Mouse (Mus musculus) monocyte, adult 2 months (primary cell): ENCODE measurements around the gene Tcp11l1.

Experiments used
- DNase-seq, 2 experiments: peaks; one replicate each; pipeline ENCODE4 v3.0.0; 2022; ENCODE audit warnings: low spot score in 2 of 2, low read depth in 1 of 2

The Tcp11l1 gene

DNA sequence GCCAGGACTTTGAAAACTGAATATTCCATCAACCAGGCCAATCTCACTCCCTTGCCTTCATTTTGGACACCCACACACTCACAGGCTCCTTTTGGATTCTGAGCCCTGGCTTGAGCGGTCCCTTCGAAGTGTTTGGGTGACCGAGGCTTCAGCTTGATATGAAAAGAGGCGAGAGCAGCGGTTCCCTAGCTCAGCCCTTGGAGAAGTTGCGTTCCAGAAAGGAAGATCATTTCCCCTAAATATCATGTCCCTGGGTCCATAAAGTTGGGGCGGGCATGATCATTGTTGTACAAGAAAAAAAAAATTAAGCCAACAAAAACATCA is 479 bp upstream of the Tcp11l1 start:
- no peak for DNase-seq

DNA sequence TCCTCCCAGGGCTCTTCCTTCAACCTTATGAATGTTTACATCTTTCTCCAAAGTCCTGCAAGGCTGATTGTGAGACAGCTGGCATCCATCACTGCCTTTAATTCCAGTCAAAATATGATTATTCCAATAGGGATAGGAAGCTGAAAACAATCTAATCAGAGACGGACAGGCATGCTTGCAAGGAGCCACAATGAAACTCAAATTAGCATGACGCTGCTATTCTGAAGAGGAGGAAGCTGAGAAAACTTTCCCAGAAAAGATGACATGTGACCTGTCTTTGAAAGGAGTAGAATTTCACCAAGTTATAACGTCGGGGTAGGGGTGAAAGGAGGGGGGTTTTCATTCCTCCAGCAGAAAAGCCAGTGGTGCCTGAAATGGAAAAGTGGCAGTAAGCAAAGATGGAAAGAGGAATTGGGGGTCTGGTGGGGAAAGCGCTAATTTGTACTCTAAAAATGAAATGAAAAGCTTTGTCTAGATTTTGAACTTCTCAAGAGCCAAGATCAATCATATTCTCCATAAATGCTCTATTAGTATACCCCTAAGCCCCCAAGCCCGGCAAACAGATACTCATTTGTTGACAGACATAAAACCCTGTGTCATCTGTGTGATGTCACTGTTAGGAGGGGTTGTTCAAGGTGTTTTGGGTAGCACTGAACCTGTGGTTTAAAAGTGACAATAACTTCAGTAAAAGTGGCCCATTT is 1.1 kb downstream of the Tcp11l1 start:
- DNase-seq = no peak

DNA sequence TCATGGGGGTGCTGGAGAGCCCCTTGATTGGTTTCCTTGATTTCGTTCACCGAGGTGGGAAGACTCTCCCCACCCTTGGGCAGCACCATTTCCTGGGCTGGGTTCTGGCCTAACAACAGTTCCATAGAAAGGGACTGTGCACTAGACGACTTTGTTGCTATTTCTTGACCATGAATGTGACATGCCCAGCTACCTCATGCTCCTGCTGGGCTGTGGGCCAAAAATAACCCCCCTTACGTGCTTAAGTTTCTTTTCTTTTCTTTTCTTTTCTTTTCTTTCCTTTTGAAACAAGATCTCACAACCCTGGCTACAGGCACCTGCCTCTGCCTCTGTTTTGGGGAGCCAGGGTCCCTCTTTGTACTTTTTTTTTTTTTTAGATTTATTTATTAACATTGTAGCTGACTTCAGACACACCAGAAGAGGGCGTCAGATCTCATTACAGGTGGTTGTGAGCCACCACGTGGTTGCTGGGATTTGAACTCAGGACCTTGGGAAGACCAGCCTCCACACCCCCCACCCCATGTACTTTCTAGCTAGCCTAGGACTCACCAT is 2.1 kb downstream of the Tcp11l1 start:
- DNase-seq = no peak

DNA sequence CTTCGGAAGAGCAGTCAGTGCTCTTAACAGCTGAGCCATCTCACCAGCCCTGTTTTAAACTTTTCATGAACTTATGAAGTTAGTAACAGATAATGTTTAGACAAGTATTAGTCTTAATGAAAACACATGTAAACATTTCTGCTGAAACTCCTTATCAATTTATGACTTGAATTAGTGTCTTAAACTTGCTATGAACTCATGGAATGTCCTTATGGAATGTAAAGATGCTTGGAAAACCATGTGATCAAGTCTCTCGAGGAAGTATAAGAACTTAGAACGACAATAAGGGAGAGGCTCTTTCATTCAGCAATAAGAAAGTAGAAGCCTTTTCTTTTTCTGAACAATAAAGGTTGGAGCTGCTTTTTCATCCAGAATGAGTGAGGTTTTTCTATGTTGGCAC is 7.6 kb downstream of the Tcp11l1 start:
- DNase-seq = no peak

DNA sequence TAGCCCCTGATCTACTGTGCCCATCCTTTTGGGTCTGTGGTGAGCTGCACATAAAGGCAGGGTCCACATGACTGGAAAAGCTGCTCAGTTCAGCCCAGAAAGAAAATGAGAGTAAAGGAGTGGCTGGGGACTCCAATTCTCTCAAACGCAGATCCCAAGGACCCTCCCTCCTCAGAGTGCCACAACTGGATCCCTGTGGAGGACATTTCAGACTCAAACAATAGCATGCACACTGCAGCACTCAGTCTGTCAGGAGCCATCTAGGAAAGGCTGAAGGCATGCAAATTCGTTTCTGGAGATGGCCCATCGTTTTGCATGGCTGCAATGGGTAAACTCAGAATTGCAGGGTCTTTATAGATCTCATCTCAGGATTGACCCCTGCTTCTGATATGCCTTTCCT is 8.8 kb downstream of the Tcp11l1 start:
- no peak for DNase-seq

DNA sequence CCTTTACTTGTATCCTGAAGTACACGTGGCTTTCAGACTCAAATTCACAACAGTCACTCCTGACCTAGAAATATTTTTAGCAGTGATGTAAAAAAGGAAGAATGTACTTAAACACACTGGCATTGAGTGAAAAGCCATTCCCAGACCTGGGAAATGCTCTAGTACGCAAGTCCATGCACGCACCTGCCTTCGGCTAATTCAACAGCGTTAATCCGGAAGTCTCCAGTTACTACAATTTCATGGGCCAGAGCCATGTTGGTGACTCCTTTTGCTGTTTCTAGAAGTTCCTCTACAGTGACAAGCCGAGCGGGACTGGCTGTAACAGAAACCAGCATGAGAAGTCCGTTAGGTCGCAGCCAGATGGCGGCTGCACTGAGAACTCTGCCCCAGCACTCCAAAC is 12.3 kb downstream of the Tcp11l1 start:
- no peak for DNase-seq

DNA sequence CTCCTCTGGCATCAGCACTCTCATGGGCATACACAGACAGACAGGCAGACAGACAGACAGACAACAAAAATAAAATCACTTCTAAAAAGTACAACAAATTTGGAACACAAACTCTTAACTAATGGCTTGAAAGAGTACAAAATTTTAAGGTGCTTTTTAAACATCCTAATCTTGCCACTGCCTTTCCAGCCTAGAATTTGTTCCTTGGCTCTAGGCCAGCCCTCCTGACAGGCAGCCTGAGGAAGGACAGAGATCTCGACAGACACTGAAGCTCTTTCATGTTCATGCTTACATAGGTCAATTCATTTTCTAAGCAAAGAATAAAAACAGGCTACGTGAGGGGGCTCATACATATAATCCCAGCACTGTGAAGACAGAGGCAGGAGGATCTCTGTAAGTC is 19.4 kb downstream of the Tcp11l1 start:
- DNase-seq = no peak

DNA sequence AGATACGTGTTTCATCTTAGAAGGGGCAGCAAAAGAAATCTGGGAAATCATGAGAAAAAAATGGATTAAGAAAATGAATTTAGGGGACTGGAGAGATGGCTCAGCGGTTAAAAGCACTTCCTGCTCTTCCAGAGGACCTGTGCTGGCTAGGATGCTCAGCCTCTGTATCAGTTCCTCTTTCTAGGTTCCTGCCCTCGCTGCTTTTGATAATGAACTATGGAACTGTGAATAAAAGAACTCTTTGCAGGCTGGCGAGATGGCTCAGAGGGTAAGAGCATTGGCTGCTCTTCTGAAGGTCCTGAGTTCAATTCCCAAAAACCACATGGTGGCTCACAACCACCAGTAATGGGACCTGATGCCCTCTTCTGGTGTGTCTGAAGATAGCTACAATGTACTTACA is 21.2 kb downstream of the Tcp11l1 start:
- peak in 1 of 2 experiments; percentile 8 for DNase-seq

DNA sequence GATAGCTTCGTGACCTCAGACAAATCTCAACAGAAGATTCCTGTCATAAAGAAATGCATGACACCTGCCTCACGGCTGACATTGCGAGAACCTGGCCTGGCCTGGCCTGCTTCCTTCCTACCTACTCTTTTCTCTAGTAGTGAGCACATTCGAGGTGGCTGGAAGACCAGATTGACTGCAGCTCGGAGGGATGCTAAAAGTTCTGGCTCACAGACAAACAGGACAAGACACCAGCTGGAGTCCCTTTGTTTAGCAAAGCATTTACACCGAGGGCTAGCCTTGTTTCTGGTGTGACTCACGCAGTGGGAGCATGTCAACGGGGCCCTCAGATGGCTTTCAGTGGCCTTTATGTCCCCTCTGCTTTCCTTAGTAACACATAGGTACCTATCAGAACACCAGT is 23.2 kb downstream of the Tcp11l1 start:
- no peak for DNase-seq

DNA sequence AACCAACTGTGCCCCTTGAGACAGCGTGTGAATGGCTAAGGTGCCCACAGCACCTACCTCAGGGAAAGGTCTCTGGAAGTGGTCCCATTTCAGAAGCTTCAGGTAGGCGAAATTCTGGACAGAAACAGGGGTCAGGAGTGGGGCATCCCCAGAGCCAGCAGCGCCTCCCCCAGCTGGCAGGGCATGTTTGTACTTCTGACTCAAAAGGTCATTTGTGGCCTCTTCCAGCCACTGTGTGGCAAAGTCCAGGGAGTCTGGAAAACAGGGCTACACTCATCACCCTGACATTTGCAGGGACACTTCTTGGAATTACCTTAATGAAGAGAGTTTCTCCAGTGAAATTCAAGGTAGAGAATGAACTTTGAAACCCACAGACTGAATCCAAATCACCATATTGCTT is 23.6 kb downstream of the Tcp11l1 start:
- DNase-seq = no peak

DNA sequence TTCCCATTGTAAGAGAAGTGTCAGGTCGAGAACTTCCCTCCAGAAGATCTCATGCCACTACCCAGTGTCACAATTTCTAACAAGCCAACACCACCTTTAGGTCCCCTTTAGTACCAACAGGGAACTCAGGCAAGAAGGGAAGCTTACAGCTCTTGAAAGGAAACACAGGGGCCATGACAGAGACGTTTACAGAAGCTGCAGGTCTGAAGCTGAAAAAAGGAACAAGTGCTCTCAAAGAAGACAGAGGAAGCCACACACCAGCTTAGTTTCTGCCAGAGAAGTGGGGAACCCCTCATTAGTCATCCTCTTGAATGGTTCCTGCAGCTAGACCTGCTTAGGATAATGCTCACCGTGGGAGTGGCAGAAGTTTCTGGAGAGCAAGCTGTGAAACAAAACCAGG is 24.7 kb downstream of the Tcp11l1 start:
- DNase-seq = peak; percentile 36 to 44

DNA sequence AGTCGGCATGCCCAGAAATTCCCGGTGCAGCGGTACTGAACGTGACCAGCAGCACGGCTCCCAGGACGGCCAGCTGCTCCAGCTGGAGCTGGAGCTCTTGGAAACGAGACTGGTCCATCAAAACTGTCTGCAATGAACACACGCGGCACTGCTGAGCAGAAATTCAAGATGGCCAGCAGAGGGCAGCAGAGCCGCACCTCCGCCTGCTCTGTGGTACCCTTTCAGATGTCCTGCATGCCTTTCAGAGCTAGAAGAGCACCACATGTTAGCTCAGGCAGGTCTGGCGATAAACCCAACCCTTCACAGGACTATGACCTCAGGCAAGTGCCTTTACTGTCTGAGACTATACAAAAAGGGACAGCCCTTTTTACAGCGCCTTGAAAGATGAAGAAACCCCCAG is 26.6 kb downstream of the Tcp11l1 start:
- DNase-seq = peak; percentile 13 to 36

DNA sequence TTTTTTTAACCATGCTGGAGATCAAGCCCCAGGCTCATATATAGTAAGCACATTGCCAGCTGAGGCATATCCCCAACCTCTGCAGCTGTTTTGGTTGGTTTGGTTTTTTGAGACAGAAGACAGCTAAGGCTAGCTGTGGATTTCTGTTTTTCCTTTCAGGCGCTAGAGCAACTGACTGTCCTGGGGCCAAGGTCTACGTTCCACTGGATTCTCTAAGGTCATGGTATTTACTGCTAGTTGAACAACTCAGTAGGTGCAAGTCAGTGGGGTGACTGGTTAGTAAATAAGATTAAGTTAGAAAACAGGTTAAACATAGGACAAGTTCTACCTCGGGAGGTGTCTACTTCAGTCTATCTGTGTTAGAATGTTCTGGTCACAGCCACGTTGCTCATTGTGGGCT is 27.2 kb downstream of the Tcp11l1 start:
- DNase-seq = no peak

DNA sequence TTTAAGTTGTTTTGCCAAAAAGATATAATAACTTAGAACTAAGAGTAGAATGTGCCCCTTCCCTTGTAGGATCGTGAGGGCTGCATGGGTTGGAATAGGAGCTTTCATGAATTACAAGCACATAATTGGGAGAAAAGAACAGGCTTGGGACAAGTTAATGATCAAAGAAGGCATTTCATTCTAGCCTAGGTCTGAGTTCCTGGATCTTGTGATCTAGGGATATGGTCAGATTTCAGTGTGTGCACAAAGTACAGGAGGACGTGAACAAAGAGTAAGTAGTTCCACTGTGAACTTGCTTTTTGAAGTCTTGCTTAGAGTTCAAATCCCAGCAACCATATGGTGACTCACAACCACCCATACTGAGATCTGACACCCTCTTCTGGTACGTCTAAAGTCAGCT is 34.6 kb downstream of the Tcp11l1 start:
- DNase-seq = no peak

DNA sequence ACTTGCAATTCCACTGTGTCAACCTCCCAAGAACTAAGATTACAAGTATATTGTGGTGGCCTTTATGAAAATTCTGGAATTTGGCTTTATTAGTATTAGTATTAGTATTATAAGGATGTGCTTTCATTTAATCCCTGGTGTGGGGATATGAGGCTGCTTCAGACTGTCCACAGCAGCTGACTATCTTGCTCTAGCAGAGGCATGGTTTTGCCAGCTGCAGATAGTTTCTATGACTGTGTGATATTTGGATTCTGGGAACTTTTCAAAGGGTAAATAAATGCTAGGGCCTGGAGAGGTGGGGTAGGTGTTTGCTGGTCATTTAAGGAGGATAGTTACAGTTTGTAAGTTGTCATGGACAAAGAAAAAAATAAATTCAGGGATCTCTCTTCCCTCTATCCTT is 40.2 kb downstream of the Tcp11l1 start:
- no peak for DNase-seq

DNA sequence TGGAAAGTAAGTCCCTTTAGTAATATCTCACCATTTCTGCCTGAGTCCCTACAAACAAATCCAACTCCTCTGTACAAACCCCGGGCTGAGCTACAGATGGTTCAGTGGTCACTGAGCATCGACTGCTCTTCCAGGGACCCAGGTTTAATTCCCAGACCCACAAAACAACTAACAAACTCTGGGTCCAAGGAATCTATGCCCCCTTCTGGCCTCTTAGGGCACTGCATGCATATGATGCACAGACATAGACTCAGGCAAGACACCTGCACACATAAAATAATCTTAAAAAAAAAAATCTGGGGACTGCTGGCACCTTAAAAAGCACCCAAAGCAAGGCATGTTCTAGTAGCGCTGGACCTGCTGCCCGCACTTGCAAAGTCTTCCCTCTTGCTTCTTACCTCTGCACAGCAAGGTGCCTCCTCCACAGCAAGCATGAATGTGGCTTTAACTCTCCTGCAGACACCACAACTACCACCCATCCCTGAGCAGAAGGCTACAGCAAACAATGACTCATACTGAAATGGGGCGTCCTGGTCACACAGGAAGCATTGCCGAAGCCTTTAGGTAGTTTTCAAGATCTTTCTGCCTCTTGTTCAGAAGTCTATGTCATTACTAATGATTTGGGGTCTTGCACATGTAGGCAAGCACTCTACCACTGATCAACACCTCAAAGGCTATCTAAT is 42.7 kb downstream of the Tcp11l1 start:
- no peak for DNase-seq

DNA sequence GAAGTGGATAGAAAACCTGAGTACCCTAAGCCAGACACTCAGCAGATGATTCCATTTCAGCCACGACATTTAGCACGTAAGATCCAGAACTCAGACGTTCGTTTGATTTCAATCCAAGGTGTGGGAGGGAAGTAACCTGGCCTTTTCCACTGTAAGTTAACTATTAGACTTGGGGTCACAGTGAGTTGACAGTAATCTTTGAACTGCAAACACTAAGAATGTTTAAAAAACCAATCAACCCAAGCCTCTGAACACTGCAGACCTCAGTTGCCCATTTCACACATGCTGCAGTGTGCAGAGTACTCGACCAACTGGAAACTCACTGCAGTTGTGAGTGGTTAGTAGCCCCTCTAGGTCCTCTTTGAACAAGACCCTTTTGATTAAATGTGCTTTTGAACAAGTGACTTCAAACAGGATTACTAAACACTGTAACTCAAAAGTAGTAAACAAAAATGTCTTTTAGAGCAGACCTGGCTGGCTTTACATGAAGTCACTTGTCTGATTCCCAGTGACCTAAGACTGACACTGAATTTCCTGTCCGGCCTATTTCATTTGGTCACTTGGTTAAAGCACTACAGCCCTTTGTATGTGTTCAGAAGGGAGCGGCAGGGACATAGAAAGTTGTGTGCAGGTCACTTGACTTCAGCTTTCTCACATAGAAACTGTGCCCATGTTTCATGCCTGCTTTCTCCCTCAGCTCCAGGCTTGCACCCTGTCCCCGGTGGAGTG is 48.4 kb downstream of the Tcp11l1 start:
- DNase-seq = no peak

DNA sequence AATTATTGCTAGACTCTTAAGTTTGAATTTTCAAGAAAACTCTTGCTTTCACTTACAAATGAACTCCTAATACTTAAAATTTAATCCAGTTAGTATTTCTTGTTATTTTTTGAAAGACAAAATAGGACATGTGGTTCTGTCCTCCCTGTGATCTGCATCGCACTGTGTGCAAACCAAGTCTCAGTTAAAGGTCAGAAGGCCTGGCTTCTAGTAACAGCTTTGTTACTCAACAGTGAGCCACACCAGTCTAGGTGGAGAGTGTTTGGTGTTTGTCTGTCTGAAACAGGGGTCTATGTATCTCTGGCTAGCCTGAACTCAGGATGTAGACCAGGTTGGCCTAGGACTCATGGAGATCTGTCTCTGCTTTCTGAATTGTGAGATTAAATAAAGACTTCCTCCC is 53.3 kb downstream of the Tcp11l1 start:
- DNase-seq = no peak

DNA sequence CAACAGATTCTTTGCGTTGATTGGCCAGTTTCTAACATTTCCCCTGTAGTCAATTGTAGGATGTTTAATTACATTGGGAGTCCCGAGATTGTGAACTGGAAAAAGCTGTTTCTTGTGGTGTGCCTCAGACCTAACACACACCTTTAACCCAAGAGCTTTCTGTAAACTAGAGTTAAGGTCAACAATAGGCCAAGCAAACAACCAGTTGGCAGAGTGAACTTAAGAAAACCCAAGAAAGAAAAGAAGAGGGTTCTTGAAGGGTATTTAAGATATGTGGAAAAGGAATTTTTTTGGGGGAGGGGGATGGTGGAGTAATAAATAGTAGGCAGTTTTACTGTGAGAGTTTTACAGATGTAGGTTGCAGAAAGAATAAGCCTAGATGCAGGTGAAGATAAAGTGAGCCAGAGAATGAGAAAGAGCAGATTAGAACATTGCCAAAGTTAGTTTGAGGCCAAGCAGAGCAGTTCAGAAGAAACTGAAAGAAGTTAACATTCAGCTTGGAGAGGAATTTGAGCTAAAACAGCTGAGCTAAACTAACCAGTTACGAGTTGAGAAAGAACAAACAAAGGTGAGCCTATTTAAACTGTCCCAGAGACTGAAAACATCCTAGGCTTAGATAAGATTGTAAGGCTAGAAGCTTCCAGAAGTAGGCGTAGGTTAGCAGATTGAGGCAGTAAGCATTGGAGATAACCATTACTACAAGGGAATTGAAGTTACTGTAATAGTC is 95.8 kb downstream of the Tcp11l1 start:
- no peak for DNase-seq

DNA sequence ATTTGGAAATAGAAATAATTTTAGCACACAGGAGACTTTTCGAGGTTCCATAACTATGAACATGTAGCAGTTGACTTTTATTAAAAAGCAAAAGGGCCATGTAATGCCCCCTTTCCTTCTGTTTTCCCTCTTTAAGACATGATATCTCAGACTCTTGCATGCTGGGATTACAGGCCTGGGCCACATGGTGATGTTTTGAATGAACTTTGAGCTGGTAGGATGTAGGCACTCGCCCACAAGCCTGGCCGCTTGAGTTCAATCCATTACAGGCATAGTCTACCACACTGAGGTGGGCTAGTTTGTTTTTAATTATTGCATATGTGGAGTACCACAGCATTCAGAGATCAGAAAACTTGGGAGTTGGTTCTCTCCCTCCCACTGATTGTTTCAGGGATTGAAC is 97.2 kb downstream of the Tcp11l1 start:
- no peak for DNase-seq
